Mouse (Mus musculus): Measurements from ENCODE around the gene Rcor2. TPM values are rescaled to one million over a fixed set of nuclear protein-coding genes. Genes with fewer than 3 reads are reported as not detected.
A peak's percentile ranks its signal among the peaks of the same experiment; 100 is the strongest.

The Rcor2 gene
- polyA plus RNA-seq, 1 experiment, result 3.6 TPM

- Histone ChIP-seq H3K4me3 (ENCODE audit: control insufficient read depth, low read depth, low read length) (no peak overlapping the region), H3K27ac (ENCODE audit: control insufficient read depth, insufficient read depth, low read depth, low read length) (no peak overlapping the region), H3K4me1 (ENCODE audit: control insufficient read depth, insufficient read depth, low read length) (peaks cover 2% of the 10 kb centered on the region; the same call in 1 of the 2 replicates), H3K36me3 (ENCODE audit: control insufficient read depth, insufficient read depth, low read length) (no peaks in the 10 kb centered on the region; the same call in 1 of the 2 replicates), H3K27me3 (ENCODE audit: control insufficient read depth, insufficient read depth, low read length) (no peaks in the 10 kb centered on the region)
- TF ChIP-seq CTCF (IDR thresholded peaks at IDR 0.05; ENCODE audit: control insufficient read depth, insufficient read depth, insufficient replicate concordance, low read depth, low read length) (no peak), POLR2A (IDR thresholded peaks at IDR 0.05; ENCODE audit: control insufficient read depth, low read depth, low read length) (no peak)
Measured at GRCm38 (mm10) chr19:7273486-7273885, 6.4 kb downstream of the Rcor2 start.

GRCm38 (mm10) chr19:7274326-7274990, 7.3 kb downstream of the Rcor2 start:
- Histone ChIP-seq H3K4me3 (ENCODE audit: control insufficient read depth, low read depth, low read length) (no peak overlapping the region), H3K36me3 (ENCODE audit: control insufficient read depth, insufficient read depth, low read length) (peaks cover 3% of the 10 kb centered on the region), H3K4me1 (ENCODE audit: control insufficient read depth, insufficient read depth, low read length) (no peaks in the 10 kb centered on the region; the same call in 1 of the 2 replicates), H3K27me3 (ENCODE audit: control insufficient read depth, insufficient read depth, low read length) (no peaks in the 10 kb centered on the region), H3K27ac (ENCODE audit: control insufficient read depth, insufficient read depth, low read depth, low read length) (no peak overlapping the region)
- TF ChIP-seq POLR2A (IDR thresholded peaks at IDR 0.05; ENCODE audit: control insufficient read depth, low read depth, low read length), result no peak
- TF ChIP-seq CTCF (IDR thresholded peaks at IDR 0.05; ENCODE audit: control insufficient read depth, insufficient read depth, insufficient replicate concordance, low read depth, low read length), result peak; percentile 1; the same call in 1 of the 2 replicates

- Histone ChIP-seq H3K4me1 (ENCODE audit: control insufficient read depth, insufficient read depth, low read length) (no peaks in the 10 kb centered on the region; the same call in 1 of the 2 replicates), H3K4me3 (ENCODE audit: control insufficient read depth, low read depth, low read length) (no peak overlapping the region), H3K36me3 (ENCODE audit: control insufficient read depth, insufficient read depth, low read length) (peaks cover 8% of the 10 kb centered on the region), H3K27me3 (ENCODE audit: control insufficient read depth, insufficient read depth, low read length) (no peaks in the 10 kb centered on the region), H3K27ac (ENCODE audit: control insufficient read depth, insufficient read depth, low read depth, low read length) (no peak overlapping the region)
- TF ChIP-seq CTCF (IDR thresholded peaks at IDR 0.05; ENCODE audit: control insufficient read depth, insufficient read depth, insufficient replicate concordance, low read depth, low read length), result no peak
- TF ChIP-seq POLR2A (IDR thresholded peaks at IDR 0.05; ENCODE audit: control insufficient read depth, low read depth, low read length), result no peak
Measured at GRCm38 (mm10) chr19:7275131-7275789, 8.1 kb downstream of the Rcor2 start.

GRCm38 (mm10) chr19:7276053-7276659, 9.0 kb downstream of the Rcor2 start:
- Histone ChIP-seq H3K4me3 (ENCODE audit: control insufficient read depth, low read depth, low read length) (no peak overlapping the region), H3K27me3 (ENCODE audit: control insufficient read depth, insufficient read depth, low read length) (no peaks in the 10 kb centered on the region), H3K36me3 (ENCODE audit: control insufficient read depth, insufficient read depth, low read length) (peaks cover 10% of the 10 kb centered on the region), H3K27ac (ENCODE audit: control insufficient read depth, insufficient read depth, low read depth, low read length) (no peak overlapping the region), H3K4me1 (ENCODE audit: control insufficient read depth, insufficient read depth, low read length) (no peaks in the 10 kb centered on the region; the same call in 1 of the 2 replicates)
- TF ChIP-seq POLR2A (IDR thresholded peaks at IDR 0.05; ENCODE audit: control insufficient read depth, low read depth, low read length), result no peak
- TF ChIP-seq CTCF (IDR thresholded peaks at IDR 0.05; ENCODE audit: control insufficient read depth, insufficient read depth, insufficient replicate concordance, low read depth, low read length), result no peak

GRCm38 (mm10) chr19:7276796-7277195, 9.7 kb downstream of the Rcor2 start:
- H3K27ac ChIP-seq (ENCODE audit: control insufficient read depth, insufficient read depth, low read depth, low read length), result no peak overlapping the region
- no peaks in the 10 kb centered on the region; the same call in 1 of the 2 replicates for H3K4me1 ChIP-seq (ENCODE audit: control insufficient read depth, insufficient read depth, low read length)
- H3K27me3 ChIP-seq (ENCODE audit: control insufficient read depth, insufficient read depth, low read length), result no peaks in the 10 kb centered on the region
- peaks cover 10% of the 10 kb centered on the region for H3K36me3 ChIP-seq (ENCODE audit: control insufficient read depth, insufficient read depth, low read length)
- H3K4me3 ChIP-seq (ENCODE audit: control insufficient read depth, low read depth, low read length), result no peak overlapping the region
- TF ChIP-seq POLR2A (IDR thresholded peaks at IDR 0.05; ENCODE audit: control insufficient read depth, low read depth, low read length) (no peak), CTCF (IDR thresholded peaks at IDR 0.05; ENCODE audit: control insufficient read depth, insufficient read depth, insufficient replicate concordance, low read depth, low read length) (no peak)

GRCm38 (mm10) chr19:7278200-7278906, 11.2 kb downstream of the Rcor2 start:
- H3K27me3 ChIP-seq (ENCODE audit: control insufficient read depth, insufficient read depth, low read length), result no peaks in the 10 kb centered on the region
- TF ChIP-seq POLR2A (IDR thresholded peaks at IDR 0.05; ENCODE audit: control insufficient read depth, low read depth, low read length) (no peak), CTCF (IDR thresholded peaks at IDR 0.05; ENCODE audit: control insufficient read depth, insufficient read depth, insufficient replicate concordance, low read depth, low read length) (no peak)
- H3K4me1 ChIP-seq (ENCODE audit: control insufficient read depth, insufficient read depth, low read length), result no peaks in the 10 kb centered on the region; the same call in 1 of the 2 replicates
- H3K27ac ChIP-seq (ENCODE audit: control insufficient read depth, insufficient read depth, low read depth, low read length), result no peak overlapping the region
- no peak overlapping the region for H3K4me3 ChIP-seq (ENCODE audit: control insufficient read depth, low read depth, low read length)
- peaks cover 10% of the 10 kb centered on the region for H3K36me3 ChIP-seq (ENCODE audit: control insufficient read depth, insufficient read depth, low read length)
